Mouse (Mus musculus): ENCODE measurements around the gene Ptprh.

DNA sequence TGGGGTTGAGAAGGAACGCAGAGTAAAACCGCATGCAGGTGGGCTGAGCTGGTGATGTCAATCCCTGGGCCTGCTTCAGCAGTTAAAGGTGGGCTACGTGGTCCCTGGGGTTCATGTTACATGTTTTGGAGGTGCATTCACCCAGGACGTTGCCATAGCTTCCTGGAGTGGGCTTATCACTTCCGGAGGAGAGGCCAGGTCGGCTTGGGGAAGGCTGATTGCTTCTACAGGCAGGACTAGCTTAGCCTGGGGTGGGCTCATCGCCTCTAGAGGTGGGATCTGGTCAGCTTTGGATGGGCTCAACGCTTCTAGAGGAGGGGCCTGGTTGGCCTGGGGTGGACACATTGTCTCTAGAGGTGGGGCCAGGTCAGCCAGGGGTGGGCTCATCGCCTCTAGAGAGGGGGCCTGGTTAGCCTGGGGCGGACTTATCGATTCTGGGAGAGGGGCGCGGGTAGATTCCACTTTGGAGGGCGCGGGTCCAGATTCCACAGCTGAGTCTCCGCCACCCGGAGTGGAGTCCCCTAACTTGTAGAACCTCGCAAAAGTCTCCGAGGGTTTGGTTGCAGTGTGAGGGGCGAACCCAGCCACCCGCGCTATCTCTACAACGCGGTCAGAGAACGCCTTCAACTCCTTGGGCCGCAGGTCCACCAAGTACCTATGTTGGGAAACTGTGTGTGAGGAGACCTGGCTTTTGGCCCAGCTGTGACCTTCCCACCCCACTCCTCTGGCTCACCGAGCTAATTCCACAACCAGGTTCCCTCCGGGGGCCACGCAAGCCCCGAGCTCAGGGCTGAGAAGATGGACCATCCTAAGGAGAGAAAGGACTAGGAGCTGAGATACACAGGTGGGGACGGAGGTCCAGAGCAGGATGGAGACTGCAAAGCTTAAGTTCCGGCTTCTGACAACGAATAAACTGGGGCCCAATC lies 80.4 kb downstream of the Ptprh start:
- TF ChIP-seq POLR2A (IDR thresholded peaks at IDR 0.05; ENCODE audit: borderline replicate concordance, extremely low read depth, insufficient read depth, insufficient read length, poor library complexity, severe bottlenecking) (no peak), CTCF (IDR thresholded peaks at IDR 0.05; ENCODE audit: borderline replicate concordance, extremely low read depth, insufficient read depth, insufficient read length) (no peak)
